Mouse (Mus musculus): Measurements from ENCODE around the gene Glra1.

The Glra1 gene

GRCm38 (mm10) chr11:55518806-55519674 lies 89.0 kb downstream of the Glra1 start:
- DNase-seq (ENCODE audit: low spot score in 2 of 2): peak; percentile 59 to 77

- no peak for DNase-seq (ENCODE audit: low spot score in 2 of 2)
Measured at GRCm38 (mm10) chr11:55517666-55518065, 90.3 kb downstream of the Glra1 start.

GRCm38 (mm10) chr11:55511374-55511773 lies 96.6 kb downstream of the Glra1 start:
- no peak for DNase-seq (ENCODE audit: low spot score in 2 of 2)

- DNase-seq (ENCODE audit: low spot score in 2 of 2): no peak
Measured at GRCm38 (mm10) chr11:55505485-55505884, 102.5 kb downstream of the Glra1 start.

- no peak for DNase-seq (ENCODE audit: low spot score in 2 of 2)
Measured at GRCm38 (mm10) chr11:55502886-55503285, 105.1 kb downstream of the Glra1 start.

- no peak for DNase-seq (ENCODE audit: low spot score in 2 of 2)
Measured at GRCm38 (mm10) chr11:55501955-55502531, 106.0 kb downstream of the Glra1 start.

- DNase-seq (ENCODE audit: low spot score in 2 of 2): peak in 1 of 2 experiments; percentile 20
Measured at GRCm38 (mm10) chr11:55497885-55498284, 110.1 kb downstream of the Glra1 start.

- no peak for DNase-seq (ENCODE audit: low spot score in 2 of 2)
Measured at GRCm38 (mm10) chr11:55496158-55496557, 111.8 kb downstream of the Glra1 start.

GRCm38 (mm10) chr11:55485443-55485842 lies 122.6 kb downstream of the Glra1 start:
- no peak for DNase-seq (ENCODE audit: low spot score in 2 of 2)

GRCm38 (mm10) chr11:55473219-55473618 lies 134.8 kb downstream of the Glra1 start:
- DNase-seq (ENCODE audit: low spot score in 2 of 2): no peak

- DNase-seq (ENCODE audit: low spot score in 2 of 2): no peak
Measured at GRCm38 (mm10) chr11:55471467-55471866, 136.5 kb downstream of the Glra1 start.

- no peak for DNase-seq (ENCODE audit: low spot score in 2 of 2)
Measured at GRCm38 (mm10) chr11:55470761-55471160, 137.2 kb downstream of the Glra1 start.

- no peak for DNase-seq (ENCODE audit: low spot score in 2 of 2)
Measured at GRCm38 (mm10) chr11:55469923-55470691, 137.9 kb downstream of the Glra1 start.

- DNase-seq (ENCODE audit: low spot score in 2 of 2): peak; percentile 99 to 100
Measured at GRCm38 (mm10) chr11:55469048-55469843, 138.8 kb downstream of the Glra1 start, which contains the start of gene G3bp1. TSS of gene G3bp1 (plus strand) at chr11:55469685.

- DNase-seq (ENCODE audit: low spot score in 2 of 2): no peak
Measured at GRCm38 (mm10) chr11:55468611-55469047, 139.4 kb downstream of the Glra1 start.

- DNase-seq (ENCODE audit: low spot score in 2 of 2): no peak
Measured at GRCm38 (mm10) chr11:55468012-55468411, 140.0 kb downstream of the Glra1 start.

- no peak for DNase-seq (ENCODE audit: low spot score in 2 of 2)
Measured at GRCm38 (mm10) chr11:55465177-55465576, 142.8 kb downstream of the Glra1 start.

GRCm38 (mm10) chr11:55464707-55465106 lies 143.3 kb downstream of the Glra1 start:
- DNase-seq (ENCODE audit: low spot score in 2 of 2): no peak
